Mouse (Mus musculus) frontal cortex, postnatal 25 days (tissue): ENCODE measurements around the gene Tcf7l2.

Experiments
- DNase-seq, 2 experiments: peaks; one replicate each; pipeline ENCODE4 v3.0.0; 2022; ENCODE audit warnings: low spot score in 2 of 2

Gene Tcf7l2

GRCm38 (mm10) chr19:55729376-55729775, 12.2 kb upstream of the Tcf7l2 start:
- no peak for DNase-seq

DNA sequence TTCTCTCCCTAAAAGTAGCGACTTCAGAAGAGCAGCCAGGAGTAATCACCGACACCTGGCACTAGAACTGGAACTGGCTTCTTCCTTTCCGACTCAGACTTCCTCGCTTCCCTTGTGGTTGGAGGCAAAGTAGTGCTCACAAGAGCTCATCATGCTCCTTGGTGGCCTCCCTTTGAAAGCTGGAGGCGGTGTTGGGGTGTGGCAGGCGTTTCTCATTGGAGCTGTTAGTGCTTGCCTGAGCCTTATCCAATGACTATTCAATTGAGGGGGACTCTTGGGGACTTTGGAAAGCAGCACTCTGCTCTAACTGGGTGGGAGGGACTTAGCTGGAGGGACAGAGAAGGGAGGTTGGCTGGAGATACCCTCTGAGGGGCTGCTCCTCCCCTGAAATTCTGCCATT, 9.1 kb upstream of the Tcf7l2 start:
- DNase-seq, result no peak

GRCm38 (mm10) chr19:55732994-55733393, 8.6 kb upstream of the Tcf7l2 start:
- DNase-seq, result no peak

- DNase-seq, result no peak
Measured at GRCm38 (mm10) chr19:55736016-55736415, 5.6 kb upstream of the Tcf7l2 start.

DNA sequence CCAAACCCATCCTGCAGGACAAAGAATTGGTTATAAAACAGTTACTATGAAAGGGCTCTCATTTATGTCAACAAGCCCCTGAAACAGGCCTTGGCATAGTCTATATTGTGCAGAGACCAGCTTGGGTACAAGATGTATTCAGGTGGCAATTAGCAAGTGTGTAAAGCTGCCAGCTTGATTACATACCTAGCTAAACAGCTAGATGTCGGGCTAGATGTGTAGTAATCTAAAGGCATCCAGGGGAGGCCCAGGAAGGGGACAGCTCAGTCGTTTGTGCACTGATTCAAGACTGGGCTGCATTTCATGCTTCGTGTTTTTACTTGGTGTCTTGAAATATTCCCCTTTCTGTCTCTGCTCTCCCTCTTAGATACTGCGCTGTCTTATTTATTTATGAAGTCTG, 1.9 kb upstream of the Tcf7l2 start:
- DNase-seq, result no peak

GRCm38 (mm10) chr19:55740753-55741438, 724 bp upstream of the Tcf7l2 start:
- no peak for DNase-seq

DNA sequence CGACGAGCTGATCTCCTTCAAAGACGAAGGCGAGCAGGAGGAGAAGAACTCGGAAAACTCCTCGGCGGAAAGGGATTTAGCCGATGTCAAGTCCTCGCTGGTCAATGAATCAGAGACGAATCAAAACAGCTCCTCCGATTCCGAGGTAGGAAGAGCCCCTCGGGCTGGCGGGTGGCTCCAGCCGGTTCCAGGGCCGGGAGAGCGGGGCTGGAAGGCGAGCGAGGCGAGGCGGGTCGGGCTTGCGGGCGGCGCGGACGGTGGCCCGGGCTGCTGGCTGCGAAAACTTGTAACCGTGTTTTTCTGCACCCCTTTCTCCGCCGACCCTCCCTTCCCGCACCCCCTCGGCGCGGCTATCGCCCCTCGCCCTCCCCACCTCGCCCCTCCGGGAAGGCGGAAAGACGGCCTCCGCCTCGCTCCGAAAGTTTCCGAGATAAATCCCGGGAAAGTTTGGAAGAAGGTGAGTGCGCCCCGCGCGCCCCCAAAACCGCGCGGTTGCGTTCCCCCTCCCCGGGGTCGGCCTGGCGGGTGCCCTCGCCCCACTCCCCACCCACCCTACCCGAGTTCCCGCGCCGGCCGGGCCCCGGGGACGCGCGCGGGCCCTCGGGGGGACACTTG, 873 bp downstream of the Tcf7l2 start:
- DNase-seq, result peak in 1 of 2 experiments; percentile 13

DNA sequence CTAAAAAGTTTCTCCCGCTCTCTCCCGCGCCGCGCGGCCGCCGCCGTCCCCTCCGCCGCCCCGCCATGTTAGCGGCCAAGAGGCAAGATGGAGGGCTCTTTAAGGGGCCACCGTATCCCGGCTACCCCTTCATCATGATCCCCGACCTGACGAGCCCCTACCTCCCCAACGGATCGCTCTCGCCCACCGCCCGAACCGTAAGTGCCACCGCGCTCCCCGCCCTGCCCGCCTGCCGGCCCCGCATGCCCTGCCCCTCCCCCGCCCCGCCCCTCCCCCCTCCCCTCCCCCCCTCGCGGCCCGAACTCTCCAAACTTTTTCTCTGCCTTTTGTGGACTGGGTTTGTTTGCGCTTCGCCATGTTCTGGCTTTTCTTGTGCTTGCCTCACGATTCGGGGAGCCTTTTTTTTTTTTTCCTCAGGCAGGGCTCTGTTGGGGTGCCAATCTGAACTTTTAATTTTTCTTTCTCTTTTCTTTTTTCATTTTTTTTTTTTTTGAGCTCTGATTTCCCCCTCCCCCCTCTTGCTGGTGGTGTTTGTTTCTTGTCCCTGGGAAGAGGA, 1.5 kb downstream of the Tcf7l2 start:
- no peak for DNase-seq

DNA sequence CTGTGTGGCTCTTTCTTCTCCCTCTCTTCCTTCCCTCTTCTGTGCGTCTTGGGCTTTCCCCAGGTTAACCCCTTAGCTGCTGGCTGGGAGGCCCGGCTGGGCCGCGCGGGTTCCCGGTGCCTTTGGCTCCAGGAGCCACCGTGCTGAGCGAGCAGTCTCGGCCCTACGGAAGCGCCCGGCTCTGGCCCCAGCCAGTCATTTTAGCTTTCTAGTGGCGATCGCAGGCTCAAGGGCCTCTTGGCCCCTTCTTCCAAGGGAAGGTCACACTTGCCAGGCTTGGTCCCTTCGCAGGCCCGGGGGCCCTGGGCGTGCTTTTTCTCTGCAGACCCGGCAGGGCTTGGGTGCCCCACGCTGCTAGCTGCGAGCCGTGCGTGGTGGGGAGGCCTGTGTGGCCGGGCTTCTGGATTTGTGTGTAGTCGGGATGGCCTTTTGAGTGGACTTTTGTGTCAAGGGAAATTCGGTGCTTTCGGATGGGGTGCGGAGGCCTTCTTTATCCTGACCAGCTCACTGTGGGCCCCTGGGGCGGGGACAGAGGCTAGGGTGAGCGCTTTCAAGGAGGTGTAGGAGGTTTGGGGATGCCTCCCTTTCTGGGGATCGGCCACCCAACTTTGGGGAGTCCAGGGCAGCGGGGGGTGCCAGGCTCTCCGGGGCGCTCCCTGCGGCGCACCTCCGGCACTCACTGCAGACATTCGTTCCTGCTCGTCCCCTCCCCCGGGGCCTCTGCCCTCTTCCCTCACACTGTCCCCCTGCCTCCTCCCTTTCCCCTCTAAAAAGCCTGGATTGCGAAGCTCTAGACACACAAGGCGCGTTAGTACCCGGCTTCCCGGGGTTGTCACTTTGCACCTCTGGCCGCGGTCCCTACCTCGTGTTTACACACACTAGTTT, 2.2 kb downstream of the Tcf7l2 start:
- DNase-seq, result peak; percentile 21 to 22

- DNase-seq, result no peak
Measured at GRCm38 (mm10) chr19:55744576-55745191, 3.1 kb downstream of the Tcf7l2 start.

GRCm38 (mm10) chr19:55745192-55745578, 3.6 kb downstream of the Tcf7l2 start:
- DNase-seq, result no peak

GRCm38 (mm10) chr19:55746241-55746640, 4.6 kb downstream of the Tcf7l2 start:
- no peak for DNase-seq

DNA sequence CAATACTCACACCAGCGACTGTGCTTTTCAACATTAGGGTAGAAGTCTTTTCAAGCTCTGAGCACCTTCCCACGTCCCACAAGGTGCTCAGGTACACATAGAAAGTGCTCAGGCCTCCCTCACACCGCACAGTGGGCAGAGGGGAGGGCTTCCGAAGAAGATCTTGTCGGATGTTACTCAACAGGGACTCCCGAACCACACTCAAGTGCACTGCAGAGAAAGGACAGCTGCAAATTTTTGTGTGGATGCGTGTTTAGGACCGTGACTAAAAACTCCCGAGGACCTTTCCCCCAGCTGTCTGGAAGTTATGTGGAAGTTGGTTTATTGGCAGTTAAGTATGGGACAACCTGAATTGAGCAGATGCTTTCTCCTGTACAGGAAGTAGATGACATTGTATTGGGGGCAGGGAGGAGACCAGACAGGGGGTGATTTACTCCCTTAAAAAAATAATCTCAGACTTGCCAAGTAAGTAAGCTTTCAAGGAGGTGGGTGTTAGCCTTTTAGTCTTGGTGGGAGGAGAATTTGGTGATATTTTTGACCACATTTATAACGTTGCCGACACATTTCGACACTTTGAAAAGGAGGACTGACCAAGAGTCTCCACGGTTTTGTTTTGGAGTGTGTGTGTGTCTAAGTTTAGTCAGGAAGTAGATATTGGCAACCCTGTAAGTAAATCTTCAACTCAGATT, 5.8 kb downstream of the Tcf7l2 start:
- no peak for DNase-seq

- no peak for DNase-seq
Measured at GRCm38 (mm10) chr19:55747926-55748291, 6.3 kb downstream of the Tcf7l2 start.

DNA sequence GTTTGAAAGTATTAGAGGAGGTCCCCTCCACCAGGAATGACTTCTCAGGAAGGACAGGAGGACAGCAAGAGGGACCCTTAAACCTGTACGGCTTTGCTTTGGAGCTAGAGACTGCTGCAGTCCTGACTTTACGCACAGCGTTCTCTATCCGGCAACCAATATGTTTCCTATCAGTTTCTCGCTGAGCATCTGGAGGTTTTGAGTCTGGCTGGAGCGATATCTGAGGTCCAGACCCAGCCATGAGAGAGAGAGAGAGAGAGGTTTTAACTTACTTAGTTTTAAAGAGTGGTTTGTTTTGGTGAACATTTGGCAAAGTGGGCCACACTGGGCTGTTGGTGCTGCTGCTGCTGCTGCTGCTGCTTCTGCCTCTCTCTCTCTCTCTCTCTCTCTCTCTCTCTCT, 7.2 kb downstream of the Tcf7l2 start:
- no peak for DNase-seq

DNA sequence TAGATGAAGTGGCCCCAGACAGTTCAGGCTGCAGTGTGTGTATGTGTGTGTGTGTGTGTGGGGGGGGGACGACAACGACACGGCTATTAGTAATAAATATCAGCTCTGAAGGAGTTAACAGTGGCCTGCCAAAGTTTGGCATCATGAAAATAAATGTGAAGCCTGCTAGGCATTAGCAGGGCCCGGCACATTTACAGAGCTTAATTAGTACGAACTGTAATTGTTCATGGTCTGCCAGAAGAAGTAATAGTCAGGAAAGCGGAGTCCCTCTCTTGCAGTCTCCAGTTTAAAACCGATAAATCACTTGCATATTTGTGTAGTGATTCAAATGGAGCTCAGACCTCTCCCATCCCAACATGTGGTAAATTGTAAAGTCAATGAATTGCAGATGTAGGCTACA, 7.9 kb downstream of the Tcf7l2 start:
- DNase-seq, result no peak

- no peak for DNase-seq
Measured at GRCm38 (mm10) chr19:55750048-55750447, 8.4 kb downstream of the Tcf7l2 start.

DNA sequence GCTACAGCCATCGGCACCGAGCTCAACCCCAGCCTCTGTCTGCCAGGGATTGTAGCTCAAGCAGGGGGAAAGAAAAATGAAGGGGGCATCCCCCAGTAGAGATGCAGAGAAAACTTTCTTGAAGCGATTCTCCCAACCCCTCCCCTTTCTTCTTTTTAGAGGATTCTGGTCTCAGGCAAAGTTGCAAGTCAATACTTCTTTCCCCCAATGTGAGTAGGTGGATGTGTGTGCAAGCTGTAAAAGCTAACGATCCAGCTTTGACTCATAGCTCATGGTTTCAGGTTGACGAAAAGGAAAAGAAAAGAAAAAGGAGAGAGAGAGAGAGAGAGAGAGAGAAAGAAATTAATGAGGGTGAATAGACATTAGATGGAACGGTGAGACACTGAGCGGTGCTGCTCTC, 8.8 kb downstream of the Tcf7l2 start:
- DNase-seq, result no peak

- no peak for DNase-seq
Measured at GRCm38 (mm10) chr19:55752861-55753260, 11.2 kb downstream of the Tcf7l2 start.

- no peak for DNase-seq
Measured at GRCm38 (mm10) chr19:55754303-55754702, 12.7 kb downstream of the Tcf7l2 start.

DNA sequence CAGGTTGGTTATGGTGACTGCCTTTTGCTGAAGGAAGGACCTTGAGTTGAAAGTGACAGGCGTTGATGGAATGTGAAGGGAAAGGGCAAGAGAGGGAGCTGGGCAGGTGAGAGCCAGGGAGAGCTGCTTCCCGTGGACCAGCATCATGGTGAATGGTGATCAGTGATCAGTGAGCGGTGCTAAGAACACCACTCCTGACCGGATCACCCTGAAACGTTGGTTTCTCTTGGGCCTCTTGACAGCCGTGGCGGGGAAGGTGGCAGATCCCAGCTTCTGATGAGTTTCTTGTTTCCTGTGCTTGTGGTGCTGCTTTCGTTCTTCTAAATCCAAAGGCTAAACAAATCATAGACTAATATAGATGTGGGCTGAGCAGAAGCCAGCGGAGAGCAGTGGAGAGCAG, 13.8 kb downstream of the Tcf7l2 start:
- no peak for DNase-seq
